Mouse (Mus musculus): ENCODE data around the gene Myo5a.
"Not testable (repeated sequence)": the region's sequence is repeated elsewhere in the genome, so short reads cannot be mapped to it uniquely, and the experiment has no call there.

The Myo5a gene

DNA sequence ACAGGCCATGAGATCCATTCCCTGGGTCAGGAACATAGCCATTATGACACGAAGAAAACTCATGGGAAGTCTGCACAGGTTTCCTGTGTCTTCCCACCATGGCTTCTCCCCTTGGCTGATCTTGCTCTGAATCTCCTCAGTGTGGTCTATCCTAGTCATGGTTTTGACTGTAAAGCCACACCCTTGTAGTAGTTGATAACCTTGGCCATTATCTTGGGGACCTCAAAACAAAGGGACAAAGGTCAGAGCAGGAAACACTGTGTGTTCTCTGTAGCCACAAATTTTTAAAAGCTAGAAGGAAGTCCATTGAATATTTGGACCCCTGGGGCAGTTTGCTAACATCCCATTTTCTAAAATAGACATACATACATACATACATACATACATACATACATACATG lies 177.5 kb downstream of the Myo5a start:
- DNase-seq (ENCODE audit: low spot score in 2 of 2) = no peak

DNA sequence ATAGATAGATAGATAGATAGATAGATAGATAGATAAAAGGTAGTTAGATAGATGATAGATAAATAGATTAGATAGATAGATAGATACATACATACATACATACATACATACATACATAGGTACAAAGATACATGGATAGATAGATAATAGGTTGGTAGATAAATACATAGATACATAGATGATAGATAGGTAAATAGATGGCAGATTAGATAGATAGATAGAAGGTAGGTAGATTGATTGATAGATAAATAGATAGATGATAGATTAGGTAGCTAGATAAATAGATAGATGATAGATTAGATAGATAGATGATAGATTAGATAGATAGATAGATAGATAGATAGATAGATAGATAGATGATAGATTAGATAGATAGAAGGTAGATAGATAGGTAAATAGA lies 178.1 kb downstream of the Myo5a start:
- no peak for DNase-seq (ENCODE audit: low spot score in 2 of 2)

DNA sequence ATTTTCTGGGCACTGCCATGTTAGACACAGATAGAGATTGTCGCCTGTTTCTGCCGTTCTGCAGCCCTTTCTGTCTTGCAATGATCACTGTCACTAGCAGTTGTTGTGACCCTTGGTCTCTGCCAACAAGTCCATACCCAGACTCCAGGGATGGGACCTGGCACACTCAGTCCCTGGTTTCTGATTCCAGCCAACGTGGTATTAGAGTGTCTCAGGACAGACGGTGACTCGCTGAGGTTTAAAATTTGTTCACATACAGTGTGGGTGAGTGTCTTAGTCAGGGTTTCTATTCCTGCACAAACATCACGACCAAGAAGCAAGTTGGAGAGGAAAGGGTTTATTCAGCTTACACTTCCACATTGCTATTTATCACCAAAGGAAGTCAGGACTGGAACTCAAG lies 182.3 kb downstream of the Myo5a start:
- DNase-seq (ENCODE audit: low spot score in 2 of 2) = not testable (repeated sequence)

DNA sequence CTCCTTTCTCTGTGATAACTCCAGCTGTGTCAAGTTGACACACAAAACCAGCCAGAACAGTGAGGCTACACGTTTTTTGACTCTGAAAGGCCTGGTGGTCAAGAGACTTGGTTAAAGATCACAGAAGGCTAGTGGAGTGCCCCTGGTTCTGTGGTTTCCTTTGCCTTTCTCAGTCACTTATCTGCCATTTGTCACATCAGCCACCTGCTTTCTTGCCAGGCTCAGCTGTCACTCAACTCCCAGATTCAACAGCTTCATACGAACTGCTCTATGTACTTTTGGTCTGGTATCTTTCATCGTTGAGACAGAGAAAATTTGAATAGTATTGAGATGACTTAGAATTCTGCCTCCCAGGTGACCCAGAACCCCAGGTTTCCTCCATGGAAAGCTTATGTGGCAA lies 183.0 kb downstream of the Myo5a start:
- no peak for DNase-seq (ENCODE audit: low spot score in 2 of 2)

DNA sequence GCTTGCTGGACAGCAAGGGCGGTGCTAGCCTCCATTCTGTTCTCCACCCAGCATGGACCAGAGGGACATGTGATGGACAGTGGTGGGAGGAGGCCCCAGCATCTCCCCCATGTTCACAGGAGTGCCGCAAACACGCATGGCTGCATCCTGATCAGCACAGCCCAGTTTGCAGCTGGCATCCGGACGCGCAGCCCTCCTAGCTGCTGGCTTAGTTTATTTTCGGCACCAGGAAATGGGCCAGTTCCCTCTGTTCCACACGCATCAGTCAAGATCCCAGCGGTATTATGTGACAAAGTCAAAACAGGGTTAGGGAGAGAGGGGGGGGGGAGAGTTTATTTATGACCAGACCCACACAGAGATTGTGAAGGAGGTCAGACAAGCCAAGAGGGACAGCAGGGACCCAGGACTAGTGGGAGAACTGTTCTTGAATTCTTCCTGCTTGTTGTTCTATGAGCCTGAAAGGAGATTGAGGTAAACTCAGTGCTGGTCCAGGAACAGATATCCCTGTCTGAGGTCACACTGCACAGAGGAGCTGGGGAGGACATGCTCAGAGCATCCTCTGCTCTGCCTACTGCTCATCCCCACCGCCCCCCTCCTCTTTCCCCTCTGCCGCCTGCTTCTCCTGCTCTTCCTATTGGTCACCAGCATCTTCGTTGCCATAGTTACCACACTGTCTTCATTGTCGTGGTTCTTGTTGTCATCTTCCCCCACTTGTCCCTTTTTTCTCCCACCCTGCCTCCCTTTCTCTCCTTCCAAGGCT lies 183.6 kb downstream of the Myo5a start:
- DNase-seq (ENCODE audit: low spot score in 2 of 2) = peak in 1 of 2 experiments; percentile 68

DNA sequence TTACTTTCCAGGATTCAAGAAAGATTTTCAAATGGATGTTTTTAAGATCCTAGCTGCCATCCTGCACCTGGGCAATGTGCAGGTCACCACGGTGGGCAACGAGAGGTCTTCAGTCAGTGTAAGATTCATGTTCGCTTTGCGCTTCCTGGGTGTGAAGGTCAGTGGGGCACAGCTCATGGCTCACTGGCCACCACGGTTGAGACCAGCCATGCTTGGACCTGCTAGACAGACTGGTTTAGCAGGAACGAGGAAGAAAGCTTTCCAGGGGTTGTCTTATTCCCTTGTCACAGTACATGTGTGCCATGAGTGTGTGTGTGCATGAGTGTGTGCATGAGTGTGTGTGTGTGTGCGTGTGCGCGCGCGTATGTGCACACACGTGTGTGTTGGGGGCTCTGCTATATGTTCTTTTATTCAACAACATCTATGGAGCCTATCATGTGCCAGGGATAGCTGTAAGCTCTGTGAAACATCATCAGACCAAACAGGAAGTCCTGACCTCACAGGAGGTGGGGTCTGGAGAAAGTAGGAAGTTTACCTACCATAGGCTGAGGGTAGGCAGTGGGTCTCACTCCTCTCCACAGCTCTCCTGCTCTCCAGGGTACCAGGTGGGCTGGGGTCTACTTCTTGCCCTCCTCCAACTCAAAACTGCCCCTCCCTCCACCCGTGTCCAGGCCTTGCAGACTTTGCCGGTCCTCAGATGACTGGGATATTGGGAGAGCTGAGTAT lies 185.2 kb downstream of the Myo5a start:
- no peak for DNase-seq (ENCODE audit: low spot score in 2 of 2)

DNA sequence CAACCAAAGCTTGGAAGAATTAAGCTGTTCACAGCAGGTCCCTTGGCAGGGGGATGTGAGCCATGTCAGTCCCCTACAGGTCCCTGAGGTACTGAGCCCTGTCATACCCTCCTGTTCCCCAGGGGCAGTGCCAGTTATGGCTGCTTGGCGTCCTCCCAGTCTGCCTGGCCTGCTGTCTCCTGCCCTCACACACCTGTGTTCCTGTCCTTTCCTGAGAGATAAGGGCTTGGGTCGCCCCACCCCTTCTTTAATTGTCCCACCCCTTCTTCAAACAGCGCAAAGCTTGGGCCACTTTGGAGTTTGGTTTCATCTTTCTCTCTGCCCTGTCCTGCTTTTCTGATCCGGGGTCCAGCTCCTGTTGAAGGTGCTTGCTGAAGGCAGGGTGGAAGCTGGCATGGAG lies 188.0 kb downstream of the Myo5a start:
- no peak for DNase-seq (ENCODE audit: low spot score in 2 of 2)

DNA sequence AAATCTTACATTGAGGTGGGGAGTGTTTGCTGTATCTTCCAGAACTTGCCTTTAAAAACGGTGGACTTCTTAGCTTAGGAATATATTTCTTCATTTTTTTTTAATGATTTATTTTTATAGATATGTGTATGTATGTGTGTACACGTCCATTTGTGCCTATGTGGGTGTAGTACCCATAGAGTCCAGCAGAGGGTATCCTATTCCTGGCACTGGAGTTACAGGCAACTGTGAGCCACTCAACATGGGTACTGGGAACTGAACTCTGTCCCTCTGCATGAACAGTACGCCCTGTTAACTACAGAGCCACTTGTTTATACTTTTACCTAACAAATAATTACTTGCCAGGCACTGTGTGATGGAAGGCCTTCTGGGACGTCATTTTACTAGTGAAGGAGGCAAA lies 188.8 kb downstream of the Myo5a start:
- DNase-seq (ENCODE audit: low spot score in 2 of 2) = no peak

DNA sequence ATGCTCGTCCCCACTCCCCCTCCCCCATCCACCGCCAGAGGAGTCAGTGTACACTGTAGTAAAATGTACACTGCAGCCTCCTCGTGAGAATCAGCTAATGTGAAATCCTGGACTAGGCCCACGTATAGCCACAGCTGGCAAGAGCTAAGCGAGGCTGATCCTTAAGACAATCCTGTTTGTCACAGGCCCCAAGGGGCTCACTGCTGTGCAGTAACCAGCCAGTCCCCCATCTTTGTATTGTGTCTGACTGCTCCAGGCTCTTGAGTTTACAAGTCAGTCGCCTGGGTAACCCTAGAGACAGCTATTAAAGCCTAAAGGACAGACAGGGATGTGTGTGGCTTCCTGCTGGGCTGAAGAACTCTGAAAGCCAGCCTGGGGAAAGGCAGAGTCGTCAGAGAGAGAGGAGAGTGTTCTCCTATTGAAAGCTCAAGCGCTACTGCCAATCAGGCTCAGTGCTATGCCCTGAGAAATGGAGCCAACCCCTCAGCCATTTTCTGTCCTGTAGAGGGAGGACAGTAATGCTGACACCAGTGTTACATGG lies 190.6 kb downstream of the Myo5a start:
- no peak for DNase-seq (ENCODE audit: low spot score in 2 of 2)

DNA sequence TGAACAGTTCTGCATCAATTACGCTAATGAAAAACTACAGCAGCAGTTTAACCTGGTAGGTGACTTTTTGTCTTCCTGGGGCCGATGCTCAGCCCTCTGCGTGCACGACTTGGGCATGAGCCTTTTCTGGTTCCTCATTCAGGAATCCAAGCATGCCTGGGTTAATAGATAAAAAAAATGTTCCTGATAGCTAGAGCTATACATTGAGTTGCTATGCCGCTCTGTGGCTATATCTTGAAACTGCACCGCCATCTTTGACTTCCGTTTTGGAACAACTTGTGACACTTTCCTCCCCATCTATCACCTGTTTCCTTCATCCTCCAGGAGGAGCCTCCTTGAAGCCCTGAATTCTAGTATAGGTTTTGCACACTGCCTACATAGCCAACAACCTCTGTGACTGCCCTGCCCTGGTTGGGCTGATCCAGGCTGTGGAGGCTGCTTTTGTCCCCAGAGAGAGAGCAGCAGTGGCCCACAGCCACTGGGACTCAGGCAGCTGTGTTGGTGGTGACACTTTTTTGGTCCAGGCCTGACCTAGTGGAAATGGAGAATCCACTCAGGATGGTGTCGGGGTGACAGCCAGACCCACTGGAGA lies 191.5 kb downstream of the Myo5a start:
- DNase-seq (ENCODE audit: low spot score in 2 of 2) = peak in 1 of 2 experiments; percentile 72

DNA sequence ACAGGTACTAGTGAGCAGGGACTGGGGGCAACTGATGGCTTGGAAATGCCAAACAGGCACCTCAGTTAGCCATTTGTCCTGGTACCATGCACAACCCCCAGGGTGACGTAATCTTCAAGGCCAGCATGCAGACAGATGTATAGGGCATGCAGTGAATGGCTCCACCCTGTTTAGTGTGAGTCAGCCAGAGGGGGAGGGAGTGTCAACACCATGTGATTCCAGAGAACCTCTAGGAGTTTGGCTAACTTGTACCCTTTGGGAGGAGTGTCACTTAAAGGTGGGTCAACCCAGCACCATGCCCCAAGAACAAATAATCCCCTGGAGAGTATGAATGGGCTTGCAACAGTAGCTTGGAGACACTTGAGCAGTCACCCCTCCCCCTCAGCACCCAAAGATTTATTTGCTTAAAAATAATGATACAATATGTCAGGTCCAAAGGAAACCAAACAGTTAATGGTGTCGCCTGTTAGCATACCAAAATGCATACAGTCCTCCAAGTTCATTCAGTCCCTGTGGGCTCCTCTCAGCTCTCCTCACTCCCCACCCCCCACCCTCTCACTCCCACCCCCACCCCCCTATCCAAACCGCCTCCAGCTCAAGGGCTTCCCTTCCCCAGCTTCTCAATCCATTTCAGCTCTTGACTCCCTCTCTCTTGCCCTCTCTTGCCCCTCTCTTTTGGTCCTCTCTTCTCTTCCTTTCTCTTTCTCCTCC lies 193.3 kb downstream of the Myo5a start:
- DNase-seq (ENCODE audit: low spot score in 2 of 2) = no peak

DNA sequence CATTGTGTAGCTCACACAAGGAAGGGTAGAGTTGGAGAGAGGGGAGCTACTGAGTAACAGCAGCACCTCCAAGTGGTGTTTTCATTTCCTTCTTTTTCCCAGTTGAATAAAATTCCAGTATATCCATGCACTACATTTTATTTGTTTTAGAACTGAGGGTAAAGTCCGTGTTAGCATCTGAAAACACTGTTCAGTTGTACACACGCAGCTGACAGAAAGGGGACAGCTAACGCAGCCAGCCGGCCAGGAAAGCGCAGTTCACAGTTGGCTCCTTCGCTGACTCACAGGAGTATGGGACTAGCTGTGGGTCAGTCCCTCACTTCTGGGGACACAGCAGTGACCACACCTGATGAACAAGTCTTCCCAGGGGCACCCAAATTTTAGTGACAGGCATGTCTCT lies 196.3 kb downstream of the Myo5a start:
- DNase-seq (ENCODE audit: low spot score in 2 of 2) = no peak

DNA sequence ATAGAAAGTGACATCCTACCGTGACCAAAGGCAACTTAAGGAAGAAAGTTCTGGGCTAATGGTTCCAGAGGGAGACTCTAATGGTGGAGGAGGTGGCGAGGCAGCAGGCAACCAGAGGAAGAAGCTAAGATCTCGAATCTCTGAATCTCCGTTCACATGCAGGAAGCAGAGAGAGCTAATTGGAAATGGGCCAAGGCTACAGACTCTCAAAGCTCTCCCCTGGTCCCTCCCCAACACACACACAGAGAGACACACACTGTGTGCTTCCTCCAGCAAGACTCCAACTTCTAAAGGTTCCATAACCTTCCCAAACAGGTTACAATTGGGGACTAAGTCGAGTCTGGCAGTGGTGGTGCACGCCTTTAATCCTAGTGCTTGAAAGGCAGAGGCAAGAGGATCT lies 199.6 kb downstream of the Myo5a start:
- no peak for DNase-seq (ENCODE audit: low spot score in 2 of 2)

DNA sequence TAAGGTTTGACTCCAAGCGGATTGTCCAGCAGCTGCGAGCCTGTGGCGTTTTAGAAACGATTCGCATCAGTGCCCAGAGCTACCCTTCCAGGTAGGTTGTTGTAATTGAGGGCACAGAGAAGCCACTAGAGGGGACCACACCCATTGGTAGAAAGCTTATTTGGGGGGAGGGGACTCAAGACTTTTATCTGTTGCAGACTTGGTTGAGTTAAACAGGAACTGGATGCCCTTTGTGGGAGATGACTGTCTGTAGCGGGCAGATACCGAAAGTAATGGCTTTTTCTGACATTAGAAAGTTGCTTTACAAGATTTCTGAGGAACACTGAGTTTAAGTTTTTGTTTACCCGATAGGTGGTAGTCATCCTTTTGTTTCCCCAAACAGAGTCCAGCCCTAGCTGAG lies 200.7 kb downstream of the Myo5a start:
- no peak for DNase-seq (ENCODE audit: low spot score in 2 of 2)
